Mouse (Mus musculus) lung, postnatal 0 days (tissue): ENCODE results near the gene Zfp229.

Experiments used
- CTCF ChIP-seq: IDR thresholded peaks from 2 replicates; pipeline ENCODE4 v1.5.1; 2016; ENCODE audit warnings: antibody characterized with exemption, mild to moderate bottlenecking
- EP300 ChIP-seq: IDR thresholded peaks from 2 replicates; pipeline ENCODE4 v1.6.1; 2016; ENCODE audit warnings: antibody characterized with exemption, mild to moderate bottlenecking, control low read depth

GRCm38 (mm10) chr17:21753342-21754208, 23.0 kb downstream of the Zfp229 start:
- TF ChIP-seq CTCF: no peak
- no peak for TF ChIP-seq EP300
